ENCODE assay signal across 20 mouse cellular contexts in genomic region chr3:86858699-86859098, GRCm38 (mm10).
"Had no signal": no experiment of that assay in that cellular context is flagged by ENCODE, and none has a peak within 500 bp of the region (broad histone marks: within the 10 kb centered on the region; RNA-seq: fewer than 3 reads in every experiment).

No protein-coding gene starts in this region.

- DNase-seq: kidney, adult 2 months; kidney, postnatal 25 days; liver, postnatal 0 days; lung, embryonic 14.5 days; retina, postnatal 1 day; right cerebral cortex, postnatal 25 days; spleen, adult 18-20 months; thymus, postnatal 25 days had no signal

- H3K4me3 ChIP-seq: limb, embryonic 12.5 days; limb, embryonic 15.5 days; midbrain, embryonic 15.5 days; myocyte; neural tube, embryonic 13.5 days; stomach, embryonic 15.5 days had no signal

- H3K27me3 ChIP-seq: limb, embryonic 12.5 days; limb, embryonic 15.5 days; midbrain, embryonic 15.5 days; neural tube, embryonic 13.5 days; stomach, embryonic 15.5 days had no signal

- ATAC-seq: intestine, postnatal 0 days; liver, postnatal 0 days; lung, postnatal 0 days; midbrain, embryonic 15.5 days had no signal

- H3K27ac ChIP-seq: kidney, postnatal 0 days; limb, embryonic 12.5 days; limb, embryonic 15.5 days; liver, embryonic 14.5 days; macrophage; stomach, embryonic 15.5 days had no signal

- H3K36me3 ChIP-seq: limb, embryonic 12.5 days; limb, embryonic 15.5 days; midbrain, embryonic 15.5 days; neural tube, embryonic 13.5 days; stomach, embryonic 15.5 days had no signal

- H3K9ac ChIP-seq: limb, embryonic 12.5 days; limb, embryonic 15.5 days; liver, embryonic 14.5 days; liver, postnatal 0 days; lung, embryonic 14.5 days; midbrain, embryonic 15.5 days; neural tube, embryonic 13.5 days; stomach, embryonic 15.5 days had no signal

- H3K9me3 ChIP-seq: limb, embryonic 12.5 days; limb, embryonic 15.5 days; midbrain, embryonic 15.5 days; neural tube, embryonic 13.5 days; stomach, embryonic 15.5 days had no signal

- H3K4me2 ChIP-seq: limb, embryonic 12.5 days; limb, embryonic 15.5 days; liver, embryonic 11.5 days; lung, embryonic 14.5 days; midbrain, embryonic 15.5 days; stomach, embryonic 15.5 days had no signal
